Mouse (Mus musculus) cerebellum, adult 2 months (tissue): ENCODE measurements around the gene Capzb.

Experiments
- CTCF ChIP-seq: fragments of 200-500 bp; IDR thresholded peaks from 2 replicates; pipeline ENCODE4 v1.5.1; 2011; ENCODE audit warnings: low read depth, mild to moderate bottlenecking, control low read depth, low read length, moderate library complexity, borderline replicate concordance; ENCODE audit not compliant: insufficient read depth
- POLR2A ChIP-seq: fragments of 200-500 bp; IDR thresholded peaks from 2 replicates; pipeline ENCODE4 v1.6.1; 2011; ENCODE audit warnings: low read length, control low read depth, borderline replicate concordance; ENCODE audit not compliant: insufficient read depth

GRCm38 (mm10) chr4:139258621-139259301, 66.1 kb downstream of the Capzb start:
- TF ChIP-seq POLR2A (no peak), CTCF (no peak)
